Mouse (Mus musculus) heart, adult 11 months (tissue): ENCODE measurements at regions not wholly inside any gene's neighbourhood (a gene's known extent, or its start where the extent isn't known, plus 50 kb on each side); places are given as distances from the start of the nearest gene placed in this dataset.

ENCODE experiments used
- DNase-seq: peaks from one replicate; pipeline ENCODE4 v3.0.0; 2022

DNA sequence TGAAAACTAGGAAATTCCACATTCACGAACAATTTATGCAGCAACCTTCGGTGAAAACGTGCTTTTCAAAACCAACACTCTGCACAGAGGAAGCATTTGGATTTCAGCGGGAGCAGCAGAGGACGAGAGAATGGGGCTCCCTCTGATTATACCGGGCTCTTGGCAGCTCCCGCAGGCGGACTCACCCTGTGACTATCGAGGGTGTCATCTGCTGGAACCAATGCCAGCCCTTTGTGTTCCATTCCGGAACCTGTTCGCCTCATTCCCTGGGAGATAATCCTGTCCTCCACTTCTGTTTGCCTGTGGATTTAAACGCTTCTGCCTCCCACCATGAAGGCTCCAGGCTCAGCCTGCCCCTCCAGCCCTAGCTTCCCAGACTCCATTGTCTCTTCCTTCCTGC lies 77.1 kb downstream of the Utp18 start:
- peak; percentile 36 for DNase-seq

GRCm38 (mm10) chr11:93807205-93807604 lies 78.4 kb downstream of the Utp18 start:
- peak; percentile 9 for DNase-seq

GRCm38 (mm10) chr11:93771143-93771940 lies 114.2 kb downstream of the Utp18 start:
- no peak for DNase-seq

- peak; percentile 69 for DNase-seq
Measured at GRCm38 (mm10) chr11:93765961-93766360, 119.6 kb downstream of the Utp18 start.

DNA sequence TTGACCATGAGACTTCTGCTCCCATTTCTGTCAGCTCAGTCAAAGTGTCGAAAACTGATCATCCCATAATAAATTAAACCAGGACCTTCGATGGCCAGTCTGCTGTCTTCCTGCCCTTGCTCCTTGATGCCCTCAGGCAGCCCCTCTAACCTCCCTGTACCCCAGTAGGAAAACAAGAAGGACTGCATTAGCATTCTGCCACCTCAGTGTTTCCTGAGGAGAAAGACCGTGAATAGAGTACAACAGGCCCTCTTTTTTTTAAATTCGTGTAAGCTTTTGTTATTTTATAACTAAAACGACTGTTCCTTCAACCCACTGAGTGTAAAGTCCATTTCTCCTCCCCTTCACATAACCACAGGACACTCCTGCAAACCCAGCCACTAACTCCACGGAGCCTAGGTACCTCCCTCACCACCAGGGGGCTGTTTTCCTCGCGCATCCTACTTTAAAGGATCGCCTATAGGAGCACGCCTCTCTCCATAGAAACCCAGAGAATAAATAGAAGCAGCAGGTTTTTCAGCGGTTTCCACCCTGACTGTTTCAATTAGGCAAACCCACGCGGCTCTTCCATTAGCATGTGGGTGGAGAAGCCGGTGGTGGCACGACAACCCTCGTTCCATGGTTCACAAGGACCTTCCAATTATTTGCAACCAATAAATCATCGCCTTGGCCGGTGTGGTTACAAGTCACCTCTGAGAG lies 122.6 kb downstream of the Utp18 start:
- DNase-seq, result peak; percentile 37

- DNase-seq, result peak; percentile 2
Measured at GRCm38 (mm10) chr11:93757825-93758224, 127.7 kb downstream of the Utp18 start.

DNA sequence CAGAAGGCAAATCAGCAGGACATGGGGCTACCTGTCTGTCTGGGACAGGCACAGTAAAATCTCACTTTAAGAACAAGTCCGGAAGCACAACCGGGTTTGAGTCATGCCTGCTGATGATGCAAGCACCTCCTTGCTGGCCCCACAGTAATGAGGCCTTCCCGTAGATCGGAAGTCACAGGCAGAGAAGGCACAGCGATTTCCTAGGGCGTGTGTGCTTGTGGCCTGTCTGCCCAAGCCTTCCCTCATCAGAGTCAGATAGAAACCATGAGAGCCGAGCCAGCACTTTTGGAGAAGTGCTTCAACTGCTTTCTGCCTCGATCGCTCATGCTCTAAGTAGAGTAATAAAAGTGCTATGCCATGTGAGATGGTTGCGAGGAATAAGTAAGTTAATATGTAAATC lies 148.9 kb downstream of the Utp18 start:
- peak; percentile 74 for DNase-seq

DNA sequence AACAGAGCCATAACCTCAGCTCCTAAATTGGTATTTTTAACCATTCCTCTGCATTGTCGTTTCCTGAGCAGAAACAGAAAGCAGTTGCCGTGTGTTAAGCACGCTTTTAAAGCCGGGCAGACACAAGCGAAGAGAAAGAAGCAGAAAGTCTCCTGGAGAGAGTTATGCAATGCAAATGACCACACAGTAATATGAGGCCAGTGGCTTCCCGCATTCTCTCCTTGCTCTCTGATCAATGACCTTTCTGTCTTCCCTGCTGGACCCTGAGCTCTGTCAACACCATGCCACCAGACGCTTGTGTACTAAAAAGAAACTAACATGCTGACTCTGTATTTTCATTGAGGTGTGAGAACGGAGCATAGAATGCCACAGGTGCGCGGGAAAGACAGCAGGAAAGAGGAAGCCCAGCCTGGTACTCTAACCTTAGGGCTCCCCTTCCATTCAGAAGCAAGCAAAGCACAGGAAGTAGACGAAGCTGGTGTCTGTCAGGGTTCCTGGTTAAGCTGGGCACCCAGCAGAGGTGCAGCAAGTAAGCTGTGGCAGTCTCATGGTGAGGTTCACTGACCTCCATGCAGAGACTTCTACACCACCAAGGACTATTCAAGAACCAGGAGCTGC lies 151.9 kb downstream of the Utp18 start:
- DNase-seq, result peak; percentile 37

- peak; percentile 65 for DNase-seq
Measured at GRCm38 (mm10) chr11:93729119-93729518, 156.4 kb downstream of the Utp18 start.

DNA sequence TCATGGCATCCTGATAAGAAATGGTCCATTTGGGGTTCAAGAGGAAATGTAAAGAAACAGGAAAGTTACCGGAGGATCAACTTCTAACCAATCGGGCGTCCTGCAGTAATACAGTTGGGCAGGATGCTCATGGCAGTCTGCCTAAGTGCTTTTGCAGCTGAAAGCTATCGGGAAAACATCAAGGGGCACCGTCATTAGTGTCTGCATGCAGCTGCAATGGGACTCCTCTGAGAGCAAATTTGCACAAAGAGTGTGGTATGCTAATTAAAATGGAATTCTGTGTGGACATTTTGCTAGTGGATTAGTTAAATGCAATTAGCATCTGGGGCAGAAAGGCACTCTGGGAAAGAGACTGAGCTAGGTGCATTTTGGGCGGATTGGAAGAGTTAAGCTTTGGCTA lies 160.3 kb downstream of the Utp18 start:
- peak; percentile 52 for DNase-seq

GRCm38 (mm10) chr11:93719141-93719540 lies 166.4 kb downstream of the Utp18 start:
- peak; percentile 52 for DNase-seq

DNA sequence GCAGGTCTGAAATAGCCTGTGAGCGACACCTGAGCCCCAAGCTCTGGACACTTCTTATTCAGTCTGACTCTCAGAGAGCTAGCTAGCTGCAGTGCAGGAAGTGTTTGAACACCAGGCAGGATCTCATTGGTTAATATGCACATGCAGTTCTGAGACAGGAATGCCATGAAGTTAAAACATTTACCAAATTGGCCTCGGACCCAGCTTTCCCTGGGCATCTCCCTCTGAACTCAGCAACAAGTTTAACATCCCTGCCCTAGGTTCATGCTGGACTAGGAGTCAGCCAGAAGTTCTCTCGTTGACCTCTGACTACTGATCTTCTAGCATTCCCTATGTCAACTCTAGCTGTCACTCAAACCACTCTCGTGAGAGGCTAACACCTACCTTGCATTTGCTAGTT lies 175.9 kb downstream of the Utp18 start:
- DNase-seq, result no peak

DNA sequence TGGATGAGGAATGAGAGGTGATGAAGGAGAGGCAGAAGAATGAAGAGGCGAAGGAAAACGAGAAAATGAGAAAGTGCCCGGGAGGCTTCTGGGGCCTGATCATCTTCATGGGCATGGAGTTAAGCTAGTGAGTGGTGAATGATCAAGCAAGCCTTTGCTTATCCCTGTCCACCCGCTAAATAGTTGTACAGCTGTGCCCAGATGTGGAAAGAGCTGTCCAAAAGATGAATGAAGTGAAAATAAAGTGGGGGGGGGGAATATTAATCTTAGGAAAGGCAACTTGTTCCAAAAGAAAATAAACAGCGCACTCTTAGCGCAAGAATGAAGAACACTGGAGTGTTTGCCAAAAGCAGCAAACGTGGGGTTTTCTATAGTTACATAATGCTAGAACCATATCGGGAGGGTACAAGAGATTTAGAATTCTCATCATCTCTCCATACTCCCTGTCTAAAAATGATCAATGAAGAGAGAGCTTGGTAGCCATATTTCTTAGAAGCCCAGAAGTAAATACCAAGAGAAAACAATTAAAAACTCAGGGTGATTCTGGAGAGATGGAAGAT lies 188.5 kb downstream of the Utp18 start:
- peak; percentile 16 for DNase-seq

- peak; percentile 55 for DNase-seq
Measured at GRCm38 (mm10) chr11:93696096-93696890, 189.3 kb downstream of the Utp18 start.

GRCm38 (mm10) chr11:93683691-93684090 lies 201.9 kb downstream of the Utp18 start:
- no peak for DNase-seq

GRCm38 (mm10) chr11:93676299-93676698 lies 209.3 kb downstream of the Utp18 start:
- peak; percentile 57 for DNase-seq

DNA sequence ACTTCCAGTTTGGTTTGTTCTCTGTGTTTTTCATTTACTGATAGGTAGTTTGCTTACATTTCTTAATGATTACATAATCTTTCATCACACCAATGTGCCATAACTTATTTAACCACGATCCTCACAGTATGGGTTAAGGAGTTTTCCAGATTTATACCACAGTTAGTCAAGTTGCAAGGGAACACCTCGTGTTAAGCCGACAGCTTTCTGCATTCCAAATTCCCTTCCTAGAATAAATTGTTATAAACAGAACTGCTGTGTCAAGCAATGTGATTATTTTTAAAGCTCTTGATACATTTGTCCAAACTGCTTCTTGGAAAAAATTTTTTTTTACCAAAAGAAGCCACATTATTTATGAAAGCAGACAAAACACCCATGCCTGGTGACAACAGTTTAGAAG lies 213.5 kb downstream of the Utp18 start:
- peak; percentile 1 for DNase-seq

- DNase-seq, result peak; percentile 55
Measured at GRCm38 (mm10) chr11:93661657-93662056, 223.9 kb downstream of the Utp18 start.

DNA sequence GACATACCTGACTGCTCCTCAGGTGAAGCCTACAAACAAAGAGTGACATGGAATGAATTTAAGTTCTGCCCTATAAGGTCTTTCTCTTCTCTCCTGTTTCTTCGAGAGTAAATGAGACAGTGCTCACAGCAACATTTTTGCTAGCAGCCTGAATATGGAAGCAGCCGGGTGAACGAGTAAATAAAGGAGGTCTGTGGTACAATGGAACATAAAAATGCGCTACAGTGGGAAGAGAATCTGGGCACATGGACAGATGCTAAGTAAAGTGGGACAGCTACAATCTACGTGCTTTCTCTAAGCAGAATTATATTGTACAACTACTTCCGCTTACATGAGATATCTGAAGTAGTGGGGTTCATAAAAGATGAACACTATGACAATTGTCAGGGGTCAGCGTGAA lies 225.2 kb downstream of the Utp18 start:
- DNase-seq, result peak; percentile 8

DNA sequence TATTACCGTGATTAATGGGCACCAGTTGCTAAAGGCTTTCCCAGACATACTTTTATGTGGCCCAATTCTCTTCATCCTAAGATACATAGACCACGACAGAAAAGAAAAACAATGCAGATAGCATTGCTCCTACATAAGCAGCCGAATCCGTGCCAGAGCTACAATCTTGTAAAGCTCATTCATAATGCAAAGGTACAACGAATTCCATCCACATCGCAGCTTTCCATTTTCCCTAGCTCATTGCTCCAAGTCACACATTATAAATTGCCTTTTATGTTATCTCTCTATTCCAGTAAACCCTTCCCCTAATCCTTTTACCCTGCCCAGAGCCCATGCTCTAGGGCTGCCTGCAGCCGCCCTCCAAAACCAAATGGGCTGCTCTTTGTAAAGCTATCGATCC lies 226.8 kb downstream of the Utp18 start:
- peak; percentile 35 for DNase-seq

- DNase-seq, result peak; percentile 61
Measured at GRCm38 (mm10) chr11:93655602-93656239, 229.8 kb downstream of the Utp18 start.

- no peak for DNase-seq
Measured at GRCm38 (mm10) chr11:93653401-93653800, 232.2 kb downstream of the Utp18 start.
